Mouse (Mus musculus): ENCODE results near the gene Col4a1. TPM values are rescaled to one million over a fixed set of nuclear protein-coding genes. Genes with fewer than 3 reads are reported as not detected.

Col4a1 gene
- polyA plus RNA-seq, 1 experiment from 2014 or later, result 123 TPM

DNA sequence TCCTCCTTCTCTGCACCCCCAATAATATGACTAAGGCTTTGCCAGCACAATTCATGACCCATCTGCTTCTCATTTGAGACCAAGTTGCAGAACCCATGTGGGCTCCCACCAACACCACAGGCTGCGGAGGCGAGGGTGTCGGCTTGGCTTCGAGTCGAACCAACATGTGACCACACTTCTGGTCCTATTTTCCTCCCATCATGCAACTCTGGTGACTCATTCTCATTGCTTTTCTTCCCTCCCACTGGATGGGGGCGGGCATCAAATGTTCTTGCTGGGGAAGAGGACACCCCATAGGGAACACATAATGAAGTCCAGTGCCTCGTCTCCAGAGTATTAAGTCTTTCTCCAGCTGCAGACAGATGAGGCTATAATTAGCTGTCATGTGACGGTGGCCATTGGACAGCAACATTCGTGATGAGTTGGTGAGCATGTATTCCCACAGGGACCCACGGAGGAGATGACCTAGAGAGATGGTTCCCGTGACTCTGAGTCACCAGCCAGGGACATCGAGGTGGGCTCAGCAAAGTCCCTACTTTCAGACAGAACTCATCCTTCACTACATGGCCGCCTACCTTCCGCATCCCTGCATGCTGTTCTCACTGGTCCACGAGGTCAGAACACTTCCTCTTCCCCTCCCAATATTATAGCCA, 39.0 kb downstream of the Col4a1 start:
- Histone ChIP-seq H3K4me3 (replicated peaks; ENCODE audit: low read depth, low read length) (no peak overlapping the region), H3K4me2 (ENCODE audit: low read length) (no peak overlapping the region), H3K36me3 (ENCODE audit: control insufficient read depth, insufficient read depth, low read length) (no peaks in the 10 kb centered on the region), H3K27me3 (ENCODE audit: control insufficient read depth, insufficient read depth, low read length) (no peaks in the 10 kb centered on the region), H3K9me3 (ENCODE audit: control insufficient read depth, low read length) (no peaks in the 10 kb centered on the region), H3K4me1 (ENCODE audit: control insufficient read depth, insufficient read depth, low read length) (no peaks in the 10 kb centered on the region), H3K9ac (replicated peaks; ENCODE audit: low read length) (no peak overlapping the region), H3K27ac (replicated peaks; ENCODE audit: low read depth, low read length) (no peak overlapping the region)
- ATAC-seq (ENCODE audit: low FRiP score, low TSS enrichment) (no peak), DNase-seq (no peak)
- WGBS, result 91% methylated on average over 15 of the region's 15 CpGs

DNA sequence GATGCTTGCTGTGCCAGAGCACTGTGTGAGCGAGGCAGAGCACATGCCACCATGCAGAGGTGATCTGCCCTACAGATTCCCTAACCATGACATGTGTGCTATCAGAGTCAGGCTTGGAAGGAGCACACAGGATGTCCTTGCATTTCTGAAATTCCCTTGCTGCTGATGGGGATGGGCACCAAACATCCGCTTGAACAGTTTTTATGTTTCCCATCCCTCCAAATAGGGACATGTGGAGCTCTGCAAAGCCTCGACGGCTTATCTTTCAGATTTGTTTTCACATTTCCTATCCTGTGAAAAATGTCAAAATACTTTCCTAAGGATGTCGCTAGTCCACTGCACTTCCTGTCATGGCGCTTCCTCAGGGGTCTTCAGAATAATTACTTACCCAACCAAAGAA, 40.4 kb downstream of the Col4a1 start:
- H3K27ac ChIP-seq (replicated peaks; ENCODE audit: low read depth, low read length), result no peak overlapping the region
- H3K4me2 ChIP-seq (ENCODE audit: low read length), result no peak overlapping the region
- no peak overlapping the region for H3K9ac ChIP-seq (replicated peaks; ENCODE audit: low read length)
- no peaks in the 10 kb centered on the region for H3K4me1 ChIP-seq (ENCODE audit: control insufficient read depth, insufficient read depth, low read length)
- H3K4me3 ChIP-seq (replicated peaks; ENCODE audit: low read depth, low read length), result no peak overlapping the region
- 90% methylated on average over 6 of the region's 6 CpGs for WGBS
- no peak for ATAC-seq (ENCODE audit: low FRiP score, low TSS enrichment)
- H3K27me3 ChIP-seq (ENCODE audit: control insufficient read depth, insufficient read depth, low read length), result no peaks in the 10 kb centered on the region
- DNase-seq, result no peak
- no peaks in the 10 kb centered on the region for H3K36me3 ChIP-seq (ENCODE audit: control insufficient read depth, insufficient read depth, low read length)
- H3K9me3 ChIP-seq (ENCODE audit: control insufficient read depth, low read length), result no peaks in the 10 kb centered on the region

DNA sequence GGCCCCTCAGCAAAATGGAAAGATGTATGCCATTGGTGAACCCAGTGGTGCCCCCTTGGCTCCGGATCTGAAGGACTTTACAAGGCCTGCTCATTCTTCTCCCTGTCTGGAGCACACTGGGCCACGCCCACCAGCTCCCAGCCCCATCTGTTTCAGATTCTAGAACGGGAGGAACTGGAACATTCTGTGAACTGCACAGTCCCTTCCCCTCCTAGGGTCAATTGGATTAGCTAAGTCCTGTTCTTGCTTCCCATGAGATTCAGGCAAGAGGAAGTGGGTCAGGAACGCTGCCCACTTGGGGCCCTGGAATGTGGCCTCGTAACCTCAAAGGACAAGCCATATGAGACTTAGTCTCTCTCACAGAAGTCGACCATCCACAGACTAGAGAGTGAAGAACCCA, 41.8 kb downstream of the Col4a1 start:
- no peaks in the 10 kb centered on the region for H3K27me3 ChIP-seq (ENCODE audit: control insufficient read depth, insufficient read depth, low read length)
- H3K9ac ChIP-seq (replicated peaks; ENCODE audit: low read length), result no peak overlapping the region
- H3K4me2 ChIP-seq (ENCODE audit: low read length), result no peak overlapping the region
- H3K27ac ChIP-seq (replicated peaks; ENCODE audit: low read depth, low read length), result no peak overlapping the region
- H3K4me1 ChIP-seq (ENCODE audit: control insufficient read depth, insufficient read depth, low read length), result no peaks in the 10 kb centered on the region
- H3K4me3 ChIP-seq (replicated peaks; ENCODE audit: low read depth, low read length), result no peak overlapping the region
- H3K36me3 ChIP-seq (ENCODE audit: control insufficient read depth, insufficient read depth, low read length), result no peaks in the 10 kb centered on the region
- DNase-seq (no peak), ATAC-seq (ENCODE audit: low FRiP score, low TSS enrichment) (no peak)
- no peaks in the 10 kb centered on the region for H3K9me3 ChIP-seq (ENCODE audit: control insufficient read depth, low read length)
- WGBS, result 80% methylated on average over 6 of the region's 6 CpGs

DNA sequence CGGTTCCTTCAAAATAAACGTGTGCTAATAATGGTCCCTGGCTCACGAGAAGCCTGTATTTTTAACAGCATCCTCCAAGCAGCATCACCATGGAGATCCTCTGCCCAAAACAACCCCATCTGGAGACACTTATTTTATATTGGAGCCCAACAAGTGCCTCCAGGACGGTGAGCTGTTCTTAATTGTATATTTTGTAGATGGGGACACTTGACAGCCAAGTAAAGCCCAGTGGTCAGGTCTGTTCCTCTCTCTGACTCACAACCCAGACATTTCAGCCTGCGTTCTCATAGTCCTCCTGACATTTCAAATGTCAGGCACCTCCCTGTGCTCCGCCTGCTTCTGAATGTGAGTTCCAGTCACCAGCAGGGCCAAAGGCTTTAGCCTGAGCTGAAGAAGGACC, 43.9 kb downstream of the Col4a1 start:
- 88% methylated on average over 6 of the region's 6 CpGs for WGBS

DNA sequence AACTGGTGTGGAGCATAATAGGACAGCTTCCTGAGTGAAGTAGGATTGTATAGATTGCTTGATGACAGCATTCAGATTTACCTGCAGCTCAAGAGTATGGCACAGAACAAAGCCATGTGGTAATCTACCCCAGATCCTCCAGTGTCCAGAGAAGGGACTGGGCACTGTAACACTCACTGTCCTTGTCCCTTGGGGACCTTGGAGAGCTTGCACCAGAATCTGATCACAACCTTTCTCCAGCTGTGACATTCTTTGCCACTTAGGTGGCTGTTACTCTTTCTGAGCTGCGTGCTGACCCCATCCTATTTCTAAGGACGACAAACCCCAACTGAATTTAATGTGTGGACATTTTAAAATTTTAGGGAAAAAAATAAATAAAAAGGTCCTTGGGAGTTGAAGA, 46.2 kb downstream of the Col4a1 start:
- DNase-seq (no peak), ATAC-seq (ENCODE audit: low FRiP score, low TSS enrichment) (no peak)
- no peak overlapping the region for H3K4me3 ChIP-seq (replicated peaks; ENCODE audit: low read depth, low read length)
- no peak overlapping the region for H3K27ac ChIP-seq (replicated peaks; ENCODE audit: low read depth, low read length)
- H3K36me3 ChIP-seq (ENCODE audit: control insufficient read depth, insufficient read depth, low read length), result no peaks in the 10 kb centered on the region
- no peak overlapping the region for H3K9ac ChIP-seq (replicated peaks; ENCODE audit: low read length)
- no peak overlapping the region for H3K4me2 ChIP-seq (ENCODE audit: low read length)
- H3K27me3 ChIP-seq (ENCODE audit: control insufficient read depth, insufficient read depth, low read length), result no peaks in the 10 kb centered on the region
- WGBS, result 83% methylated on average over 2 of the region's 2 CpGs
- H3K9me3 ChIP-seq (ENCODE audit: control insufficient read depth, low read length), result no peaks in the 10 kb centered on the region
- no peaks in the 10 kb centered on the region for H3K4me1 ChIP-seq (ENCODE audit: control insufficient read depth, insufficient read depth, low read length)

More for the DNA sequence above, 43.9 kb downstream of the Col4a1 start:
- no peaks in the 10 kb centered on the region for H3K36me3 ChIP-seq (ENCODE audit: control insufficient read depth, insufficient read depth, low read length)
- H3K27me3 ChIP-seq (ENCODE audit: control insufficient read depth, insufficient read depth, low read length), result no peaks in the 10 kb centered on the region
- no peak overlapping the region for H3K4me3 ChIP-seq (replicated peaks; ENCODE audit: low read depth, low read length)
- H3K9ac ChIP-seq (replicated peaks; ENCODE audit: low read length), result no peak overlapping the region
- DNase-seq (no peak), ATAC-seq (ENCODE audit: low FRiP score, low TSS enrichment) (no peak)
- H3K9me3 ChIP-seq (ENCODE audit: control insufficient read depth, low read length), result no peaks in the 10 kb centered on the region
- no peaks in the 10 kb centered on the region for H3K4me1 ChIP-seq (ENCODE audit: control insufficient read depth, insufficient read depth, low read length)
- H3K27ac ChIP-seq (replicated peaks; ENCODE audit: low read depth, low read length), result no peak overlapping the region
- no peak overlapping the region for H3K4me2 ChIP-seq (ENCODE audit: low read length)

DNA sequence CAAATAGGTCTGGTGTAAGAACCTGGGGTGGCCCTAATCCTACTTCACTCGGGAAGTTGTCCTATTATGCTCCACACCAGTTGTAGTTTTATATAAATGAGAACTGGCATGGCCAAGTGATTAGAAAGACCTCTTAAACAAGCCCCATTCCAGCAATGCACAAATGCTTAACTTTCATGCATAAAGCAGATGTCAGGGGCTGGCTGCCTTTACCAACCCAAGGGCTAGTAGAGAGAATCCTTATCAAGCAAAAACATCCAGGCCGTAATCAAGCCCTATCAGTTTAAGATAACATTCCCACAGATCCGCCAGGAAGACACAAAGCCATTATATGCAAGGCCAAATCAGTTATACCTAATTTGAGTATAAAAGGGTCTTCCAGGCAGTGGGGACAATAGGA, 46.7 kb downstream of the Col4a1 start:
- no peak for ATAC-seq (ENCODE audit: low FRiP score, low TSS enrichment)
- no peaks in the 10 kb centered on the region for H3K27me3 ChIP-seq (ENCODE audit: control insufficient read depth, insufficient read depth, low read length)
- no peak overlapping the region for H3K27ac ChIP-seq (replicated peaks; ENCODE audit: low read depth, low read length)
- DNase-seq, result no peak
- no peak overlapping the region for H3K4me2 ChIP-seq (ENCODE audit: low read length)
- H3K36me3 ChIP-seq (ENCODE audit: control insufficient read depth, insufficient read depth, low read length), result no peaks in the 10 kb centered on the region
- no peak overlapping the region for H3K4me3 ChIP-seq (replicated peaks; ENCODE audit: low read depth, low read length)
- H3K9me3 ChIP-seq (ENCODE audit: control insufficient read depth, low read length), result no peaks in the 10 kb centered on the region
- H3K9ac ChIP-seq (replicated peaks; ENCODE audit: low read length), result no peak overlapping the region
- H3K4me1 ChIP-seq (ENCODE audit: control insufficient read depth, insufficient read depth, low read length), result no peaks in the 10 kb centered on the region
- WGBS, result 67% methylated on average over 3 of the region's 3 CpGs

DNA sequence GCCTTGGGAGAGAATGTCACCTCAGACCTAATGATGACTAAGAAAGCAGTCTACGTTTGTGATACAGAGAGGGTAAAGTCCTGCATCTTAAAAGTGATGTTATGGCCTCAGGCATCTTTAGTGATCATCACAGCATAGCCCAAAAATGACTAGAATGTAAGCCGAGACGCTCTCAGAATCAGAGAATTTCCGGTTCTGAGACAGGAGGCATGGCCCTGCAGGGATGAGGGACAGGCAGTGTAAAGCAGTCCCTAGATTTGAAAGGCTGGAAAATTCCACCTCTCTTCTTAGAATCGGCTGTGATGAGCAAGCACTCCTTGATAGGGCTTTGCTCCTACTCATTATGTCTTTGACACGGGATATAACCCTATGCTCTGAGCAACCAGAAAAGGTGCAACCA, 48.8 kb downstream of the Col4a1 start:
- Histone ChIP-seq H3K4me2 (ENCODE audit: low read length) (no peak overlapping the region), H3K27me3 (ENCODE audit: control insufficient read depth, insufficient read depth, low read length) (no peaks in the 10 kb centered on the region), H3K9me3 (ENCODE audit: control insufficient read depth, low read length) (no peaks in the 10 kb centered on the region), H3K4me1 (ENCODE audit: control insufficient read depth, insufficient read depth, low read length) (no peaks in the 10 kb centered on the region), H3K27ac (replicated peaks; ENCODE audit: low read depth, low read length) (no peak overlapping the region), H3K36me3 (ENCODE audit: control insufficient read depth, insufficient read depth, low read length) (no peaks in the 10 kb centered on the region), H3K4me3 (replicated peaks; ENCODE audit: low read depth, low read length) (no peak overlapping the region), H3K9ac (replicated peaks; ENCODE audit: low read length) (no peak overlapping the region)
- DNase-seq (no peak), ATAC-seq (ENCODE audit: low FRiP score, low TSS enrichment) (no peak)
- 87% methylated on average over 6 of the region's 6 CpGs for WGBS

DNA sequence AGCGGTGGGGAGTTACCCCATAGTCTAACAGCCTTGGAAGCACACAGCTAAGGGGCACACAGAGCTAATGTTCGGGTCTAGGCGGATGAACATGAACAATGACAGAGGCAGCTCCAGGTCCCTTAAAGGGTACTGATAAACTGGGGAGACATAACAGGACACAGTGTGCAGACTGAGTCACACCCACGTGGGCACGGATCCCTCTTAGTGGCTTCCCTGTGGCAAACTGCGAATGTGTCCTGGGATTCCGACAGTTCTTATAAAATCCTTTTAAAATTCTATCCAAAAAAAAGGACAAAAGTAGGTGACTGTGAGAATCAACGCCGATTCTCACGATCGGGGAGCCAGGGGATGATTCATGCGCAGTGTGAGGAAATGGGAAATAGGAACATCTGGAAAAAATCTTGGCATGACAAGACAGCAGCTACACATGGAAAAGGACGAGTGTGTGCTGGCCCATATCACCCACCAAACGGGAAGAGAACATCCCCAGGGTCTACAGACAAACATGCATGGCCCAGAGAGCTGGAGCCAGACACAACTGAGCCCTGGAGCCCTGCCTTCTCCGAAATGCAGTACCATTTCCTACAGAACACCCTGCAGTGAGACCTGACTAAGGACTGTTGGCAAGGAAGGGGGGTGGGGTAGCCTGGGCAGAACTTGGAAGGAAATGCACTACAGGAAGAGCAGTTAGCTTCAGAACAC, 50.4 kb downstream of the Col4a1 start:
- Histone ChIP-seq H3K27ac (replicated peaks; ENCODE audit: low read depth, low read length) (no peak overlapping the region), H3K27me3 (ENCODE audit: control insufficient read depth, insufficient read depth, low read length) (no peaks in the 10 kb centered on the region), H3K36me3 (ENCODE audit: control insufficient read depth, insufficient read depth, low read length) (no peaks in the 10 kb centered on the region), H3K9ac (replicated peaks; ENCODE audit: low read length) (no peak overlapping the region), H3K4me3 (replicated peaks; ENCODE audit: low read depth, low read length) (no peak overlapping the region), H3K4me1 (ENCODE audit: control insufficient read depth, insufficient read depth, low read length) (no peaks in the 10 kb centered on the region), H3K4me2 (ENCODE audit: low read length) (no peak overlapping the region), H3K9me3 (ENCODE audit: control insufficient read depth, low read length) (no peaks in the 10 kb centered on the region)
- WGBS, result 89% methylated on average over 15 of the region's 15 CpGs
- no peak for ATAC-seq (ENCODE audit: low FRiP score, low TSS enrichment)
- no peak for DNase-seq
